In genomic region chr2:13572647-13573407, GRCm38 (mm10) we compare ENCODE assay signal across 8 mouse cellular contexts. TPM values are rescaled to one million over a fixed set of nuclear protein-coding genes. Genes with fewer than 3 reads are reported as not detected.
DNase-seq lines count a peak whose midpoint lies in the region; ATAC-seq and TF ChIP-seq lines count a peak whose summit lies in the region.

No protein-coding gene starts in this region.

- peaks cover 4% of the 10 kb centered on the region; the same call in 1 of the 2 replicates for H3K4me1 ChIP-seq in kidney, embryonic 14.5 days (ENCODE audit: control insufficient read depth, insufficient read depth, low read length)
- no peaks in the 10 kb centered on the region; the same call in 1 of the 2 replicates for H3K4me1 ChIP-seq in bone marrow, adult 2 months (ENCODE audit: control insufficient read depth, insufficient read depth, low read length)
- peaks cover 18% of the 10 kb centered on the region; the same call in 1 of the 2 replicates for H3K4me1 ChIP-seq in hindbrain, embryonic 14.5 days (replicated peaks; ENCODE audit: control insufficient read depth, insufficient read depth, low read length)
- peaks cover 27% of the 10 kb centered on the region for H3K4me1 ChIP-seq in midbrain, embryonic 12.5 days

- intact Hi-C loops in left cerebral cortex, postnatal 10 days (cut with DNase I) = loop anchor here (10.0 kb wide), 1 partner anchor 158 kb away; no protein-coding TSS in a partner anchor

- peak overlapping the region; percentile 73 for H3K4me3 ChIP-seq in kidney, embryonic 14.5 days (ENCODE audit: low read length)
- H3K4me3 ChIP-seq in bone marrow, adult 2 months (replicated peaks; ENCODE audit: control insufficient read depth, low read depth, low read length) = peak overlapping the region; percentile 13
- peak overlapping the region; percentile 74 for H3K4me3 ChIP-seq in hindbrain, embryonic 14.5 days (replicated peaks; ENCODE audit: low read length)
- peak overlapping the region; percentile 94 for H3K4me3 ChIP-seq in midbrain, embryonic 12.5 days

- H3K27me3 ChIP-seq in kidney, embryonic 14.5 days (ENCODE audit: control insufficient read depth, insufficient read depth, low read length) = no peaks in the 10 kb centered on the region
- no peaks in the 10 kb centered on the region for H3K27me3 ChIP-seq in hindbrain, embryonic 14.5 days (ENCODE audit: control insufficient read depth, insufficient read depth, low read length)
- H3K27me3 ChIP-seq in midbrain, embryonic 12.5 days = no peaks in the 10 kb centered on the region

- H3K27ac ChIP-seq in kidney, embryonic 14.5 days (ENCODE audit: low read depth, low read length) = peak overlapping the region; percentile 95
- peak overlapping the region; percentile 95; the same call in 1 of the 2 replicates for H3K27ac ChIP-seq in bone marrow, adult 2 months (ENCODE audit: control insufficient read depth, insufficient read depth, low read depth, low read length, poor library complexity)
- H3K27ac ChIP-seq in hindbrain, embryonic 14.5 days = peak overlapping the region; percentile 91
- H3K27ac ChIP-seq in midbrain, embryonic 12.5 days (replicated peaks) = peak overlapping the region; percentile 97

- ATAC-seq in kidney, embryonic 14.5 days (ENCODE audit: low FRiP score, low TSS enrichment) = peak; percentile 40
- peak; percentile 1; the same call in 1 of the 2 replicates for ATAC-seq in hindbrain, embryonic 14.5 days (ENCODE audit: low FRiP score)
- ATAC-seq in midbrain, embryonic 12.5 days (ENCODE audit: low FRiP score, low read depth) = peak; percentile 1; the same call in 1 of the 2 replicates

- no peak for TF ChIP-seq CTCF in bone marrow, adult 2 months (IDR thresholded peaks at IDR 0.05; ENCODE audit: control insufficient read depth, insufficient read depth, low read length)

- TF ChIP-seq POLR2A in bone marrow, adult 2 months (IDR thresholded peaks at IDR 0.05; ENCODE audit: borderline replicate concordance, control insufficient read depth, low read depth, low read length) = no peak

- H3K9me3 ChIP-seq in kidney, embryonic 14.5 days (ENCODE audit: control insufficient read depth, low read length) = no peaks in the 10 kb centered on the region
- no peaks in the 10 kb centered on the region for H3K9me3 ChIP-seq in hindbrain, embryonic 14.5 days (ENCODE audit: control insufficient read depth, low read length)
- H3K9me3 ChIP-seq in midbrain, embryonic 12.5 days = no peaks in the 10 kb centered on the region

- no peaks in the 10 kb centered on the region for H3K36me3 ChIP-seq in kidney, embryonic 14.5 days (ENCODE audit: control insufficient read depth, insufficient read depth, low read length)
- peaks cover 7% of the 10 kb centered on the region; the same call in 1 of the 2 replicates for H3K36me3 ChIP-seq in hindbrain, embryonic 14.5 days (replicated peaks; ENCODE audit: control insufficient read depth, insufficient read depth)
- peaks cover 6% of the 10 kb centered on the region; the same call in 1 of the 2 replicates for H3K36me3 ChIP-seq in midbrain, embryonic 12.5 days

- H3K9ac ChIP-seq in kidney, embryonic 14.5 days (ENCODE audit: low read depth, low read length) = peak overlapping the region; percentile 70
- peak overlapping the region; percentile 80 for H3K9ac ChIP-seq in hindbrain, embryonic 14.5 days
- peak overlapping the region; percentile 98 for H3K9ac ChIP-seq in midbrain, embryonic 12.5 days (replicated peaks)

- DNase-seq in kidney, postnatal 10 days = no peak
- no peak for DNase-seq in hindbrain, embryonic 14.5 days (ENCODE audit: low spot score)
- DNase-seq in urinary bladder, postnatal 10 days (ENCODE audit: low spot score) = no peak
- no peak for DNase-seq in left cerebral cortex, postnatal 10 days (ENCODE audit: extremely low spot score in 1 of 2, low spot score in 2 of 2)
- no peak for DNase-seq in kidney, postnatal 25 days

- peak overlapping the region; percentile 77 for H3K4me2 ChIP-seq in kidney, embryonic 14.5 days (replicated peaks; ENCODE audit: low read depth, low read length)
- peak overlapping the region; percentile 85 for H3K4me2 ChIP-seq in hindbrain, embryonic 14.5 days (replicated peaks)
- peak overlapping the region; percentile 63 for H3K4me2 ChIP-seq in midbrain, embryonic 12.5 days (replicated peaks)

- WGBS in kidney, embryonic 14.5 days = 9% methylated on average over 12 of the region's 12 CpGs
- WGBS in bone marrow, adult 2 months = 4% methylated on average over 12 of the region's 12 CpGs
- WGBS in hindbrain, embryonic 14.5 days = 3% methylated on average over 12 of the region's 12 CpGs
- WGBS in midbrain, embryonic 12.5 days = 1% methylated on average over 12 of the region's 12 CpGs

RNA-seq across cellular contexts. Expression of gene Vim, which starts 0.9 kb away (rescaled TPM):
- 430 and 475 TPM in 2 replicates for polyA plus RNA-seq in kidney, embryonic 14.5 days (2014; fragmentation: Nextera tagmentation; extraction: Ambion mirVana)
- 52.5 and 238 TPM in 2 replicates for polyA plus RNA-seq in bone marrow, adult 2 months (2011; ENCODE audit: insufficient read depth, insufficient read length, low replicate concordance, missing spikeins)
- polyA plus RNA-seq in hindbrain, embryonic 14.5 days (2014; fragmentation: Nextera tagmentation; extraction: Ambion mirVana) = 448 TPM in 2 replicates
- 1,184 and 1,191 TPM in 2 replicates for polyA plus RNA-seq in midbrain, embryonic 12.5 days (2016; fragmentation: Nextera tagmentation; extraction: Ambion mirVana)
- total RNA-seq in left cerebral cortex, postnatal 10 days (2021) = 10 to 100 TPM; 85.9 to 87.7 TPM

RNA-seq across cellular contexts. Expression of gene Trdmt1, which starts 28.4 kb away (rescaled TPM):
- polyA plus RNA-seq in kidney, embryonic 14.5 days (2014; fragmentation: Nextera tagmentation; extraction: Ambion mirVana) = 12.8 and 16.3 TPM in 2 replicates
- 1.2 and 3.1 TPM in 2 replicates for polyA plus RNA-seq in bone marrow, adult 2 months (2011; ENCODE audit: insufficient read depth, insufficient read length, low replicate concordance, missing spikeins)
- polyA plus RNA-seq in hindbrain, embryonic 14.5 days (2014; fragmentation: Nextera tagmentation; extraction: Ambion mirVana) = 8.2 and 11.7 TPM in 2 replicates
- polyA plus RNA-seq in midbrain, embryonic 12.5 days (2016; fragmentation: Nextera tagmentation; extraction: Ambion mirVana) = 8.2 and 10.5 TPM in 2 replicates
- 1 to 10 TPM; 6.5 to 6.6 TPM for total RNA-seq in left cerebral cortex, postnatal 10 days (2021)

Comparison
In these comparisons a context has a peak if more than half of its experiments do, and no peak if none do; other contexts are left out.
1. H3K4me3 ChIP-seq: peak in every context shown above with its lines; median percentile 94 in midbrain, embryonic 12.5 days; 74 in hindbrain, embryonic 14.5 days; 73 in kidney, embryonic 14.5 days; 13 in bone marrow, adult 2 months.